Mouse (Mus musculus) spleen, postnatal 10 days (tissue): ENCODE results near the gene Fxyd3.

Source experiments
- DNase-seq, 2 experiments: peaks; one replicate each; pipeline ENCODE4 v3.0.0; 2021 to 2022; ENCODE audit warnings: low spot score in 2 of 2

The Fxyd3 gene

GRCm38 (mm10) chr7:31076492-31076891 lies at the start of gene Fxyd3:
Gene Fxyd3, minus strand, starts transcription at chr7:31076704.
- no peak for DNase-seq

- no peak for DNase-seq
These were observed 48.6 kb upstream of the Fxyd3 start for GRCm38 (mm10) chr7:31125116-31125515.

DNA sequence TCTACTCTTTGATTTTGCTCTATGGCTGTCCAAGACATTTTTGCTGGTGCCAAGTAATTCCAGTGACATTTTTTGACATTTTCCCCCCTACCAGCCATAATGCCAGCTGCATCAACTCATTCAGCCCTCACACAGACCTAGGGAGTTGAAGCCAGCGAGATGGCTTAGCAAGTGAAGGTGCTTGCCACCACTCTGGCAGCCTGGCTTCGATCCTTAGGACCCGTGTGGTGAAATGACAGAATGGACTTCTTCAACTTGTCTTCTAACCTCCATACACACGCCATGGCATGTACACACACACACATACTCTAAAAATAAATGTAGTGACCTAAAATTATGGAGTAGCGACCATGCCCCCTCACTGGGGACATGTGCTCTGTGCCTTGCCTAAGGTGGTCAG lies 47.9 kb upstream of the Fxyd3 start:
- no peak for DNase-seq

- DNase-seq, result no peak
These were observed 47.2 kb upstream of the Fxyd3 start for GRCm38 (mm10) chr7:31123697-31124096.

GRCm38 (mm10) chr7:31122641-31123631 lies 46.4 kb upstream of the Fxyd3 start:
- DNase-seq, result no peak

DNA sequence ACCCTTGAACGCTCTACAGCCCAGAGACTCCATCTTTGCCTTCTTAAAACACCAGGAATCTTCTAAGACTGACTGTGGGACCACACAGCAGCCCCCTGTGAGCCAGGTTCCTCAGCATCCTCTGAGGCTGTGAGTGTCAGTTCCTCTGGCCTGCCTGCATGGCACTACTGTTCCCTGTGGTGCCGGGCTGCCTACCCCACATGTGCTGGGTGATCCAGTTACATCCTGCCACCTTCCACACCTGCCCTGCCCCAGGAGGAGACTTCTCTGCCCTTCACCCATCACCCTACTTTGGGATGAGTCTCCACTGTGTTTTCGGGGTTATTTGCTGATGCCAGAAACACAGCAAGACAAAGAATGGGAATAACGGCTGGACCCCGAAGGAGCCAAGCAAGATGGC lies 43.1 kb upstream of the Fxyd3 start:
- no peak for DNase-seq

GRCm38 (mm10) chr7:31118486-31118885 lies 42.0 kb upstream of the Fxyd3 start:
- no peak for DNase-seq

DNA sequence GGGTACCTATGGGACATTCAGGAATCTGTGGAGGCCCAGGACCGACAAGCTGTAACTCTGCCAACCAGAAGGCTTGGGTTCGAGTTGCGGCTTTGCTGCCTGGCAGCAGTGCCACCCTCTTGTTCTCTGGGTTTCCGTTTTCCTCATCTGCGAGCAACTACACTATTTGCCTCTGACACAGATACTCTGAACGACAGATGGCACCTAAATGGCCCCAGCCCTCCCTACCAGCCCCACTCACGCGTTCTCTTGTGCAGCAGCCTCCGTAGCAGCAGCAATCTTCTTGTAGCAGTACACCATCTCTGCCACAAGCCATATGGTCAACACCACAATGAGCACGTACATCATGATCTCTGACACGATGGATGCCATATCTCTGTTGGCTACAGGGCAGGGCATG lies 41.0 kb upstream of the Fxyd3 start:
- no peak for DNase-seq

- no peak for DNase-seq
These were observed 40.2 kb upstream of the Fxyd3 start for GRCm38 (mm10) chr7:31116721-31117145.

GRCm38 (mm10) chr7:31115587-31116043 lies 39.1 kb upstream of the Fxyd3 start:
- peak in 1 of 2 experiments; percentile 43 for DNase-seq

GRCm38 (mm10) chr7:31115182-31115581 lies 38.7 kb upstream of the Fxyd3 start, which contains the start of gene Hpn:
Gene Hpn, minus strand, starts transcription at chr7:31115290.
- DNase-seq, result no peak

DNA sequence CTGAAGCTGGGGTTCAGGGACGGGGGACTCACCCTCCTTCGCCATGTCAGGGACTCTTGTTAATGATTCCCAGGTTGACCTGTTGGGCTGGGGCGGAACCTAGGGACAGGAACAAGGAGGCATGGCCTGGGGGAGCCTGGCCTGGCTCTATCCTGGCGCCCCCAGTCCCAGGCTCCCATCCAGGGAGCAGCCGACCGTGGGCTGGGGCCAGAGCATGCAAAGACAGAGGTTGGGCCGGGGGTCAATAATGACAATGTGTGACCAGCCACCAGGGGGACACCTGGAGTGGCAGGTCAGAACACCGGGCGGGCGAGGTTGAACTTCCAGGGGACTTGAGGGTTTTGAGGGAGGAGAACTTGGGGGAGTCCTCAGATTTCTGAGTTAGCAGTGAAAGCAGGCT lies 38.1 kb upstream of the Fxyd3 start:
- no peak for DNase-seq

GRCm38 (mm10) chr7:31113800-31114199 lies 37.3 kb upstream of the Fxyd3 start:
- no peak for DNase-seq

GRCm38 (mm10) chr7:31112036-31112435 lies 35.5 kb upstream of the Fxyd3 start:
- no peak for DNase-seq

- no peak for DNase-seq
These were observed 34.4 kb upstream of the Fxyd3 start for GRCm38 (mm10) chr7:31110861-31111385.

DNA sequence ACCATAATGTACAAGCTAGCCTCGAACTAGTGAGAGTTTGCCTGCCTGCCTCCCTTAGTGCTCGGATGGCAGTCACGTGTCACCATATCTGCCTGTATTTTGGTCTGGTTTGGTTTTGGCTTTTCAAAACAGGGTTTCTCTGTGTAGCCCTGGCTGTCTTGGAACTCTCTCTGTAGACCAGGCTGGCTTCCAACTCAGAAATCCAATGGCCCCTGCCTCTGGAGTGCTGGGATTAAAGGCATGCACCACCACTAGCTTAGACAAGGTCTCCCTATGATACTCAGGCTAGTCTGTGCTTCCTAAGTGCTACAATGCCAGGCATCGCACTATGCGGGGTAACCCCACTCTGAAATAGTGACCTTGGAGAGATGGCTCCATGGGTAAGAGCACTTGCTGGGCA lies 33.3 kb upstream of the Fxyd3 start:
- DNase-seq, result no peak

- DNase-seq, result no peak
These were observed 32.6 kb upstream of the Fxyd3 start for GRCm38 (mm10) chr7:31109091-31109490.

DNA sequence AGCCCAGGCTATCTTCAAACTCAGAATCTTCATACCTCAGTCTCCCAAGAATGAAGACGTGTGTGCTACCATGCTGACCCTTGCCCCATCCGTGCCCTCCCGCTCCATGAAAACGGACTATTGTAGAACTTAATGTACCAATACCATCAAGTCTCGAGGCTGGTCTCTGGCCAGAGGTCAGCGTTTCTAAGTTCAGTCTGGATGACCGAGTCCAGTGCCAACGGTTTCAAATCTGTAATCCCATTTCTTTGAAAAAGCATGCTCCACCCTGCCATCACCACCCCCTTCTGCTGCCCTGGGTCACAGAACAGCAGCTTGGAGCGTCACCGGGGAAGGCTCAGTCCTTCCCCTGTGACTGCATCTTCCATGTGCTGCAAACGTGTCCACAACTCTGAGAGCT lies 31.3 kb upstream of the Fxyd3 start:
- no peak for DNase-seq

DNA sequence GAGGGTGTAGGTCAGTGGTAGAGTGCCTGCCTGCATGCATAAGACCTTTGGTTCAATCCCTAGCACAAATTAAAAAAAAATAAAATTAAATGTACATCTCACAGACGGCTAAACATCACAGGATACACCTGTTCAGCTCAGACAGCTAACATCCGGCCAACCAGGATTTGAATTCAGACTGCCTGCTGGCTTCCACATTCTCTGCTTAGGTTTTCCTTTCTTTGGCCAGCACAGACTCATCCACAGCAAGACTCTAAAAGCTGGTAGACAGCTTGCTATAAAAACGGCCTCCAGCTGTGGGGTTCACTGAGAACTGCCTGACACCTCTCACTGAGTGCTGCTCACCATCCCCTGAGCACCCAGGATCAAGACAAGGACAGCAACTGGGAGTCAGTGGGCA lies 29.7 kb upstream of the Fxyd3 start:
- no peak for DNase-seq

DNA sequence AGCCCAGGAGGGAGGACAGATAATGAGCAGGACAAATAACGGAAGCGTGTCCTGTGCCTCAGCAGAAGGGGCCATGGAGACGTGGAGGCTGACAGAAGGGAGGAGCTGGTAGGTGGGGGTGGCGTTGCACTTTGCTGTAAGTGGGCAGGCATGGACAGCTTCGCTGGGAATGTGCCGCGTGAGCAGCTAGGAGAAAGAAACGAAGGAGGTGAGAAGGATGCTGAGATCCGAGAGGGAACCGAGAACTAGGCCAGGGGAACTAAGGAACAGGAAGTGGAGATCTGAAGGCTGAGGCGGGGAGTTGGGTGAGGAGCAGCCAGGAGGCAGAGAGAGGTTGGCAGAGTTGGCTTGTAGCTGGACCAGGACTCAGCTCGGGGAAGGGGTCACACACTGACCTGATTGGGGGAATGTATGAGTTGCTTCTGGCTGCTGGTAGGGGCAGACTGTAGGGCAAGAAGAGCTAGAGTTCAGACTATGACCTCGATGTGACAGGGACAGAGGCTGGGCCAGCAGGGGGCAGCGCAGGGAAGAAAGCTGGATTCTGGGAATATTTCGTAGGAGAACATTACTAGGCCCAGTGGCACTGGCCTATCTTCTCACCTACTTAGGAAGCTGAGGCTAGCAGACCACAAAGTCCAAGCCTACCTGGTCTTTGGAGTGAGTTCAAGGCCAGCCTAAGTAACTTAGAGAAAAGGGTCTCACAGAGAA lies 28.7 kb upstream of the Fxyd3 start:
- DNase-seq, result peak in 1 of 2 experiments; percentile 58

GRCm38 (mm10) chr7:31100786-31101185 lies 24.3 kb upstream of the Fxyd3 start:
- DNase-seq, result no peak

- DNase-seq, result no peak
These were observed 23.1 kb upstream of the Fxyd3 start for GRCm38 (mm10) chr7:31099612-31099982.
